Mouse (Mus musculus) layer of hippocampus, postnatal 10 days (tissue): ENCODE measurements around the gene Bri3bp. TPM values are rescaled to one million over a fixed set of nuclear protein-coding genes. Genes with fewer than 3 reads are reported as not detected.
"Not testable (repeated sequence)": the region's sequence is repeated elsewhere in the genome, so short reads cannot be mapped to it uniquely, and the experiment has no call there.

Source experiments
- DNase-seq, 2 experiments: peaks; one replicate each; pipeline ENCODE4 v3.0.0; 2021; ENCODE audit warnings: low spot score in 2 of 2
- total RNA-seq, 2 experiments: library from RNA; stranded (reverse); gene quantifications; 2 replicates each; pipeline ENCODE4 v1.2.3; 2021

Gene Bri3bp
- total RNA-seq, 2 experiments from 2014 or later = 82.6 to 87.9 TPM

GRCm38 (mm10) chr5:125483712-125484611 is 42.6 kb downstream of the Bri3bp start:
- DNase-seq = no peak

DNA sequence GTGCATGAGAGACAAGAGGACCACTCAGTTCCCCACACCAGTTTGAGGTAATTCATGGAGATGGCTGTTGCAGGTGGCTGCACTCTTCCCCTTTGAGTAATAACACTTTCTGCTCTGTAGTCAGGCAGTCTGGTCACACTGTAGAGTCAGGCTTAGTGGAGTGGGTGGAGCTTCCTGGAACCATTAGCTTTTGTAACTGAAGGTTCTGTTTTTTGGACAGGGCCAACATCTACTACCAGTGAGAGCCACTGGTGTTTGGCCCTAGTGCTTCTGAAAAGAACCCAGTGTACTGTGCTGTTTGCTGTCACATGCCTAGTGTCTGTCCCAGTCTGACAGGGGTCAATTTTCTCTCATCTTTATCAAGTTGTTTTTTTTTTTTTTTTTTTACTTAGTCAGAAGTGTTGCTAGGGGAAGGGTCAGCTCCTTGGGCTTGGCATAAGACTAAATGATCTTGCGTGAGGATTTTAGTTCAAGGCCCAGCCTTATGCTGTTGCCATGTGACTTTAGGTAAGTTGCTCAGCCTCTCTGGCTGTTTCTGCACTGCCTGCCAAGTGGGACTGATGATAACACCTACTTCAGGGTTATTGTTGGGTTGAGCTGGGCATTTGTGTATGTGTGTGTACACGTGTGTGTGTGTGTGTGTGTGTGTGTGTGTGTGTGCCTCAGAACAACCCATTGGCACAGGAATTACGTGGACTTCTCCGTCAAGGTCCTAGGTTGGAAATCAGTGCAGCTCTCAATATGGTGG is 43.8 kb downstream of the Bri3bp start:
- no peak for DNase-seq

DNA sequence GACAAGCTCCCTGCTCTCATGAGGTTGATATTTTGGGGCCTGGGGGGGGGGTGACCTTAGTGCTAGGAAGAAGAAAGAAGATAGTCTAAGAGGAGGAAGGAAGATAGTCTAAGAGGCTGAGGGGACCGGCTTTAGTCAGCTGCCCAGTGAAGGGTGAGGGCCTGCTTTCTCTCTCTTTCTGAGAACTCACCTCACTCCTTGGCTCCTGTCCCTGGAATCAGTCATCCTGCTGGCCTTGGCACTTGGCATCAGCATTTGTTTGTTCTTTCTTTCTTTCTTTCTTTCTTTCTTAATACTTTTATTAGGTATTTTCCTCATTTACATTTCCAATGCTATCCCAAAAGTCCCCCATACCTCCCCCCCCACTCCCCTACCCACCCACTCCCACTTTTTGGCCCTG is 44.7 kb downstream of the Bri3bp start:
- no peak for DNase-seq

- no peak for DNase-seq
Observed at GRCm38 (mm10) chr5:125487375-125488115, 46.2 kb downstream of the Bri3bp start.

- DNase-seq = no peak
Observed at GRCm38 (mm10) chr5:125488116-125488455, 46.7 kb downstream of the Bri3bp start.

DNA sequence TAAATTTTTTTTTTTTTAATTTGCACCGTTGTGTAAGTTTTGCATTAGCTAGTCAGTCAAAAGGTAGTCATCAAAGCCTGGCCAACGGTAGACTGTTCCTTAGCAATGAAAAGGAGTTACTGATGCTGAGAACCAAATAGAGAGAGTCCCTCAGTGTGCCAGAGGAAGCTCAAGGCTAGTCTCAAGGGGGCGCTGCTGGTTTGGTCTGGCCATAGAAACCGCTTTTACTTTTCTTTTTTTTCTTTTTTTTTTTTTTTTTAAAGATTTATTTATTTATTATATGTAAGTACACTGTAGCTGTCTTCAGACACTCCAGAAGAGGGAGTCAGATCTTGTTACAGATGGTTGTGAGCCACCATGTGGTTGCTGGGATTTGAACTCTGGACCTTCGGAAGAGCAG is 47.6 kb downstream of the Bri3bp start:
- not testable (repeated sequence) for DNase-seq

DNA sequence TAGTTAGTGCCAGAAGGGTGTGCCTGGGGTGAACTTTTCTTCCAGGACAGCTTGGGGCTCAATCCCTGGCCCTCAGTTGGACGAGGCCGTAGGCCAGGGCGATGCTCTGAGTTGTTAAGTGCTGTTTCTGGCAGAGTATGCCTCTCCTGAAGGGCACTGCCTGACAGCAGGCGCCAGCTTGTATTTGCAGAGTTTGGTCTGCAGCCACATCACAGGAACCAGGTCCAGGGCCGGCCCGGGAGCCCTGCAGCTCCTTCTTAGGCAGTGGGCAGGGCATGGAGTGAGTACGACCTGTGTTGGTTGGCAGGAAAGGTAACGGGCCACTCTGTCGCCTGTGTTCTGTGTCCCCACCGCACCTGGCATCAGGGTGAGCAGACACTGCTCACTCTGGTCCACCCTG is 49.7 kb downstream of the Bri3bp start:
- DNase-seq = peak; percentile 62 to 69

DNA sequence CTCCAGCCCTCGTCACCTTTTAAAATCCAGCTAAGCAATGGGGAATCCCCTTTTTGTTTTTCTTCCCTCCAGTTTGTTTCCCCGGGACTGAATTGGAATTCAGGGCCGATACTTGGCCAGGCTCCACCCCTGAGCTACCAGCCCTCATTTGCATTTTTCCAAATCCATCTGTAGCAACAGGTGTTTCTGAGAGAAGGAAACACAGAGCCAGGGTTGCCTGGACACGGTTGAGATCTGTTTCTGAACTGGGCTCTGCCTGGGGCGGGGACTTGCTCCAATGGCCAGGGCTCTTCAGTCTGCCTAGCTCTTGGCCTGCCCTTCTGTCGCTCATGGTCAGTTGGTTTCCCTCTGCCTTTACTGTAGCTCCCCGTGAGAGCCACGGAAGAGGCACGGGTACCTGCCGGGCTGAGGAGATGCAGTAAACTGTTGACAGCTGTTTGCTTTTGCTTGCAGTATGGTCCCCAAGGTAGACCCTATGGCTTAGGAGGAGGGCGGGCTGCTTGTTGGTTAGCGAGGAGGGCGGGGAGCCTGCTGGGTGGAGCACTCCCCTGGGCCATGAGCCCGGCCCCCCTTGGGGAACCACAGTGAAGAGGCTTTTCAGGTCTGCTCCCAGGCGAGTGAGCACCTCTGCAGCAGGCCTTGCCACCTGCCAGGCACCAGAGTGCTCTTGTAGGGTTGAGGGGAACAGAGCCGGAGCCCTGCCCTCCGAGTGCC is 51.2 kb downstream of the Bri3bp start:
- peak; percentile 56 to 61 for DNase-seq

DNA sequence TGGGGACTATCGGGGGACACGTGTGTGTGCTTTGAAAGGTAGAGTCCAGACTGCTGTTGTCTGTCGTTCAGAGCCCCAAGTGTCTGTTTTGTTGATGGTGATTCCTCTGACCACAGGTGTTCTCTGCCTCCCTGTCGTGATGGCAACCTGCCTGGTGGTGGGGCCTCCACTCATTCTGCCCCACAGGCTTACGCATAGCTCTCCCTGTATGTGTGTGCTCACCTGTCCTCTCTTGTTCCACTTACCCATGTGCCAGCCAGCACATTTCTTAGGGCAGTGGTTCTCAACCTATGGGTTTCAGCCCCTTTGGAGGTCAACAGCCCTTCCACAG is 51.7 kb downstream of the Bri3bp start:
- DNase-seq = no peak

DNA sequence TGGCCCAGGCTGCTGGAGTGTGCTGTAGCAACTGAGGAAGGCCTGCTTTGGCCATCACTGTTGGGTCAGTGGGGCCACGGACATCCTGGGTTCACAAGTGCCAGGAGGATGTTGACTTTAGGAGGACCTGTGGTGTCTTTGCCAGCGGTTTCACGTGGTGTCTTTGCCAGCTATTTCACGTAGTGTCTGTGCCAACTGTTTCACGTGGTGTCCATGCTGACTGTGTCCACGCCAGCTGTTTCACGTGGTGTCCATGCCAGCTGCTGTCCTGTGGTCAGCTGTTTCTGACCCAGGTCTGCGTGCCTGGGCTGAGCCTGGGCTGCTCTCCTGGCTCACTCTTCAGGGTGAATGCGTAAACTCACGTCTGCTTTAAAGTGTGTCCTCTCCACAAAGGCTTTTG is 54.3 kb downstream of the Bri3bp start:
- no peak for DNase-seq

GRCm38 (mm10) chr5:125497821-125498600 is 56.6 kb downstream of the Bri3bp start:
- peak; percentile 84 to 87 for DNase-seq

DNA sequence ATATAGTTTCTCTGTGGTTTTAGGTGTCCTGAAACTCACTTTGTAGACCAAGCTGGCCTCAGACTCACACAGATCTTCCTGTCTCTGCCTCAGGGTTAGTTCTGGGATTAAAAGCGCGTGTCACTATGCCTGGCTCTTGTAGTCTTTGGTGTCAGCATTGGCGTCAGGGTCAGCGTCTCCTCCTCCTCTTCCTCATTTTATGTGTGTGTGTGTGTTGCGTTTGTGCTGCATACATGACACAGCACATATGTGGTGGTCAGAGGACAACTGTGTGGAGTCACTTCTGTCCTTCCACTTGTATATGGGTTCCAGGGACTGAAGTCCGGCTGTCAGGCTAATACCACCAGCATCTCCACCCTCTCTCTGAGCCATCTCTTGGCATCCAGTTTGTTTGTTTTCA is 60.1 kb downstream of the Bri3bp start:
- no peak for DNase-seq

GRCm38 (mm10) chr5:125502186-125502585 is 60.8 kb downstream of the Bri3bp start:
- DNase-seq = no peak

DNA sequence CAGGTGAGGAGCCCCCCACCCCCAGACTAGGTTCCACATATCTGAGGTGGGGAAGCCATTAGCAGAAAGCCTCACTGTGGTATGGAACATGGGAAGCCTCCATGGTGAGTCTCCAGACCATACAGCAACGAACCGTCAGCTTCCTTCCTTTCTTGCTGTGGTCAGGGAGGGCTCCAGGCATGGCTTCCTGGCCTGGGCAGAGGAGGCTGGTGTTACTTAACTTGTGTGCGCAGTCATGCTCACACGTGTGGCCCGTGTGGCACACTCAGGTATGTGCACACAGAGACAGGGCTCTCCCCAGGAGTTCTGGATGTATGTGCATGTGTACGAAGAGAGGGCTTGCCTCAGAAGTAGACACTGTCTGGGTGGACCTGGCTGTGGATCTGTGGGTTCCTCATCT is 62.3 kb downstream of the Bri3bp start:
- DNase-seq = no peak

DNA sequence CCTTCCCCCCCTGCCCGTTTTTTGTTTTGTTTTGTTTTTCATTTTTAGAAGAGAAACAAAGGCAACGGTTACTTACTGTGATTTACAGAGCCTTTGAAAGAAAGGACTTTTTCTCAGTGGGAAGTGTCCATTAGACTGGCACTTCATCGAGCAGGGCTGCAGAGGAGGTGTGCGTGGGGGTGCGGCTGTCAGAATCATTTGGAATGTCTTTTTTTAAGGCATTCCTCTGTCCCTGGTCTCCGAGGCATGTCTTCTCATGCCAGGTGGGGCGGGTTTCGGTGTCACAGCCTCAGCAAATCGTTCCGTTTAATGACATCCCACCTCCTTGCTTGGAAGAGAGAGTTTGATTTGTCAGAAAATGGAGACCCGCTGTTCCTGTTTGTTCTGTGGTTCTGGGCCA is 63.3 kb downstream of the Bri3bp start:
- DNase-seq = no peak

DNA sequence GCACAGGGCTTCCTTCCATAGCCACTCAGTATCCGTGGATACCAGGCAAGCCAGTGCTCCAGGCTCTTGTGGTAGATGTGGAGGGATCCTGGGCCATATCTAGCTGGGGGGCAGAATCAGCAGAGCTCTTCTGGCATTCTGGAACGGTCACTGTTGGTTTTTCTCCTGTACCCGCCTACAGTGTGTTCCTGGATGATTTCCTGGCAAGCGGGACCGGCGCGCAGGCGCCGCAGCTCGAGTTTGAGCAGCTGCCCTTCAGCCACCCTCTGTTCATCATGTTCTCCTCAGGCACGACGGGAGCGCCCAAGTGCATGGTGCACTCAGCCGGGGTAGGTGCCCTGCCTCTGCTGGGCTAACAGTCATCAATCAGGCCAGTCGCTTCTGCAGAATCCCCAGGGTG is 64.6 kb downstream of the Bri3bp start:
- peak in 1 of 2 experiments; percentile 45 for DNase-seq

DNA sequence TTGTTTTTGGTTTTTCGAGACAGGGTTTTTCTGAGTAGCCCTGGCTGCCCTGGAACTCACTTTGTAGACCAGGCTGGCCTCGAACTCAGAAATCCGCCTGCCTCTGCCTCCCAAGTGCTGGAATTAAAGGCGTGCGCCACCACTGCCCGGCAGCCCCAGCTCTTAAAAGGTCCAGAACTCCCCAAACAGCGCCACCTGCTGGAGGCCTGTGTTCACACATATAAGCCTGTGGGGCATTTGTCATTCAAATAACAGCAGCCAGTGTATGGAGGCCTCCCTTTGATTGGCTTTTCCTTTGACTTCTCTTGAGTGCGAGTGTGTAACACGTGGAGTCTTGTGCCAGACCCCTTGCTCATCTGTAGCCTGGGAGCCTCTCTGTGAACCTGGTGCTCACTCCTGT is 66.2 kb downstream of the Bri3bp start:
- no peak for DNase-seq

DNA sequence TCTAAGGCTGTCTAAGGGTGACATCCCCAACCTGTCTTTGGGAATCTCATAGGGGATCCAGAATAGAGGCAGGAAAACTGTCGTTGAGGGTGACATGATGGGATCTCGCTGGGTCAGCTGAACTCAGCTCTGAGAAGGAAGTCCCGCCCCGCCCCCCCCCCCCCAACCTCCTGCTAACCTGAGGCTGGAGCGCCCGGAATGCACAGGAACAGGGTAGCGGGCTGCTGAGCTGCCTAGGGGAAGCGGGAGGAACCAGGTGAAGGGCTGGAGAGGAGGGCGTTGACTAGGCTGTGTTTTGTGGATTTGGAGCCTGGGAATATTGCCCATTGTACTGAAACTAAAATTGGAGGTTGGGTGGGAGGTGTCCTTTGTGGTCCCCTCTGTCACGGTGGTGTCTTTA is 66.6 kb downstream of the Bri3bp start:
- DNase-seq = no peak

DNA sequence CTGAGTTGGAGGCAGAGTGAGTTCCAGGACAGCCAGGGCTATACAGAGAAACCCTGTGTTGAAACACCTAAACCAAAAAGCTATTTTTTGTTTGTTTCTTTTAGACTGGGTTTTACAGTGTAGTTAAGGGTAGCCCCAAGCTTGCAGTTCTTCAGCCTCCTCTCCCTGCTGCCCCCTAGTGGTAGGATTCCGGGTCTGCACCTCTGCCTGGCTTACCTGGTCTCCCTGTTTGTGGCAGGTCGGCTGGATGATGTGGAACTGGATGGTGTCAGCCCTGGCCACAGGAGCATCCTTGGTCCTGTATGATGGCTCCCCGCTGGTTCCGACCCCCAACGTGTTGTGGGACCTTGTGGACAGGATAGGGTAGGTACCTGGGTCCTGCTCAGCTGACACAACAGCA is 68.2 kb downstream of the Bri3bp start:
- peak in 1 of 2 experiments; percentile 54 for DNase-seq
